In the genomic region with DNA sequence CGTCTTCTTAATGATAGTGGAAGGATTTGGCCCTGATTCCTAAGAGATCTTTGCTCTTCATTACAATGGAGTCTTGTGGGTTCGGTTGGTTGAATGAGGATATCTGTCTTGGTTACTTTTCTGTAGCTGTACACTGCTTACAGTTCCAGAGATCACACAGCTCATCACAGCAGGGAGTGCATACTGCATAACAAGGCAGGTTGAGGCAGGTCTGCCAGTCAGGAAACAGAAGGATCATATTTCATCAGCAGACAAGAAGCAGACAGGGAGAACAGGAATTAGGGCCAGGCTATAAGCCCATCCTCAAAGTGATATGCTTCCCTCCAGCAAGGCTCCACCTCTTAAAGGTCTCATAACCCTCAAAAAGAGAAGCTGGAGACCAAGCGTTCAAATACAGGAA, we compare ENCODE assay signal across 20 mouse cellular contexts.
"Had no signal": no experiment of that assay in that cellular context is flagged by ENCODE, and none has a peak within 500 bp of the region (broad histone marks: within the 10 kb centered on the region; RNA-seq: fewer than 3 reads in every experiment).

No protein-coding gene starts in this region.

- DNase-seq: kidney, postnatal 10 days; kidney, postnatal 36 days; layer of hippocampus, postnatal 36 days; liver, embryonic 13.5 days; lung, adult 2 months; right cerebral cortex, adult 18-20 months; right cerebral cortex, postnatal 14 days; right cerebral cortex, postnatal 4 days; thymus, adult 2 months; thymus, postnatal 14 days; thymus, postnatal 4 days had no signal

- ATAC-seq: midbrain, embryonic 15.5 days had no signal

- H3K4me3 ChIP-seq: kidney, embryonic 15.5 days; left cerebral cortex, adult 2 months; limb, embryonic 12.5 days; liver, embryonic 13.5 days; midbrain, embryonic 12.5 days; midbrain, embryonic 15.5 days; neural tube, embryonic 12.5 days; neural tube, embryonic 15.5 days had no signal

- H3K4me1 ChIP-seq: kidney, embryonic 15.5 days; liver, embryonic 13.5 days; midbrain, embryonic 12.5 days; midbrain, embryonic 15.5 days; neural tube, embryonic 12.5 days; neural tube, embryonic 15.5 days had no signal

- H3K4me2 ChIP-seq: kidney, embryonic 15.5 days; limb, embryonic 12.5 days; liver, embryonic 13.5 days; midbrain, embryonic 12.5 days; midbrain, embryonic 15.5 days; neural tube, embryonic 12.5 days; neural tube, embryonic 15.5 days had no signal

- H3K27ac ChIP-seq: kidney, embryonic 15.5 days; left cerebral cortex, adult 2 months; limb, embryonic 12.5 days; liver, embryonic 13.5 days; macrophage; midbrain, embryonic 12.5 days; midbrain, embryonic 15.5 days; neural tube, embryonic 12.5 days; neural tube, embryonic 15.5 days; stomach, postnatal 0 days had no signal

- H3K36me3 ChIP-seq: kidney, embryonic 15.5 days; limb, embryonic 12.5 days; liver, embryonic 13.5 days; midbrain, embryonic 12.5 days; midbrain, embryonic 15.5 days; neural tube, embryonic 12.5 days; neural tube, embryonic 15.5 days had no signal

- H3K9ac ChIP-seq: kidney, embryonic 15.5 days; limb, embryonic 12.5 days; liver, embryonic 13.5 days; midbrain, embryonic 12.5 days; midbrain, embryonic 15.5 days; neural tube, embryonic 12.5 days; neural tube, embryonic 15.5 days had no signal

- H3K27me3 ChIP-seq: kidney, embryonic 15.5 days; limb, embryonic 12.5 days; liver, embryonic 13.5 days; midbrain, embryonic 12.5 days; midbrain, embryonic 15.5 days; neural tube, embryonic 12.5 days; neural tube, embryonic 15.5 days had no signal

- H3K9me3 ChIP-seq: kidney, embryonic 15.5 days; limb, embryonic 12.5 days; liver, embryonic 13.5 days; midbrain, embryonic 12.5 days; midbrain, embryonic 15.5 days; neural tube, embryonic 12.5 days; neural tube, embryonic 15.5 days had no signal
